Mouse (Mus musculus): ENCODE measurements around the gene Wdr70.

DNA sequence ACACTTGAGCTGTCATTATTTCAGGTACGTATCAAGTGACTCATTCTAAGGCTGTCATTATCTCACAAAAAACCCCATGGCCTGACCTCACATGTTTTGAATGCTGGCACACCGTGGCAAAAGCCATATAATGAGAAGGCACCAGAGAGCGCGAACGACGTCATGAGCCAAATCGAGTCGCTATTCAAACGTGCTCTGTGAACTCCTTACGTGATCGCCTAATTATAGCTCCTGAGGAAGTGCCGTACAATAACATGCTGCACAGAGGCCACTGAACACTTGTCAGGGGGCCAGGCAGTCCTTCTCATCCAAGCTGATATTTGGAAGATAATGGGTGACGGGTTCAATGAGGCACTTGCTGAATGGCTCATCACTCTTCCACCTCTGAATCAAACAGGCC lies 241.6 kb downstream of the Wdr70 start:
- no peak for TF ChIP-seq CTCF (IDR thresholded peaks at IDR 0.05; ENCODE audit: borderline replicate concordance, insufficient read depth, low read depth, low read length)
- TF ChIP-seq POLR2A (IDR thresholded peaks at IDR 0.05; ENCODE audit: borderline replicate concordance, insufficient read depth, low read length) = no peak

Measured in cerebellum, adult 2 months (tissue).